Mouse (Mus musculus) 416B (cell line): Measurements from ENCODE around the gene Pnmal1.
"Not testable (repeated sequence)": the region's sequence is repeated elsewhere in the genome, so short reads cannot be mapped to it uniquely, and the experiment has no call there.

ENCODE experiments used
- DNase-seq: peaks from one replicate; pipeline ENCODE4 v3.0.0; 2011; ENCODE audit warnings: low read depth

The Pnmal1 gene

DNA sequence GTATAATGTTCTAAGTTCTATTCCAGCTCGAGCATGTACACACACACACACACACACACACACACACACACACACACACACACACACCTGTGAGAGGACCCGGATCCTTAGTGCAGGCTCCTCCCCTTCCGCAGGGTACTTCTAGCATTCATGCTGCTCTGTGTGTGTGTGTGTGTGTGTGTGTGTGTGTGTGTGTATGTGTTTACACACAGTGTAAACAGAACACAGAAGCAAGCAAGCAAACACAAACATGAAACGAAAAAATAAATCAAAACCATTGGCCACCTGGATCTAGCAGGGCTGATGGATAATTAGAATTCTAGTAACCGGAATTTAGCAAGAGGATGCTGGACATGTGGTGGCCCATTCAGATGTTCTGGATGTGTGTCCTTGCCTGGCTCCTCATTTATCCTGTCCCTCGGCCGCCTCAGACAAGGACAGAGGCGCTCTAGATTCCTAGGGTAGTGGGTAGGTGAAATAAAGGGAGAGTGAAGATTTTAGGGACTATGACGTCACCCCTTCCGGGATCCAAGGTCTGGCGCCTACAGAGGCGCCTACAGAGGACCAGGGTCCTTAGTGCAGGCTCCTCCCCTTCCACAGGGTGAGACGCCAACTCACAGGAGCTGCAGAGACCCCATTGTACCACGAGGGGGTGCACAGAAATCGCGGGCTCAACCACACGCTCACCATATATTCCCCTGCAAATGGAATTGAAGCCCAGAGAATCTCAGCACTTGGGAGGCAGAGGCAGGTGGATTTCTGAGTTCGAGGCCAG, 8.4 kb upstream of the Pnmal1 start:
- DNase-seq: peak; percentile 91

DNA sequence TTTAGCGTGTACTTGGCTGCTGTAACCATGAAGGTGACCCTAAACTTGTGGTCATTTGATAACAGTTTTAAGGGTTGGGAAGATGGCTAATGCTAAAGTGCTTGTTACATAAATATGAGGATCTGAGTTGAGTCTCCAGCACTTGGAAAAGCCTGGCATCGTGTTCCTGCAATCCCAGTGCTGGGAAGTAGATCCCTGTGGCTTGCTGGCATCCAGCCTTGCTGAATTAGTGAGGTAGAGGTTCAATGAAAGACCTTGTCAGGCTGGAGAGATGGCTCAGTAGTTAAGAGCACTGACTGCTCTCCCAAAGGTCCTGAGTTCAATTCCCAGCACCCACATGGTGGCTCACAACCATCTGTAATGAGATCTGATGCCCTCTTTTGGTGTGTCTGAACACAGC, 5.7 kb upstream of the Pnmal1 start:
- not testable (repeated sequence) for DNase-seq

DNA sequence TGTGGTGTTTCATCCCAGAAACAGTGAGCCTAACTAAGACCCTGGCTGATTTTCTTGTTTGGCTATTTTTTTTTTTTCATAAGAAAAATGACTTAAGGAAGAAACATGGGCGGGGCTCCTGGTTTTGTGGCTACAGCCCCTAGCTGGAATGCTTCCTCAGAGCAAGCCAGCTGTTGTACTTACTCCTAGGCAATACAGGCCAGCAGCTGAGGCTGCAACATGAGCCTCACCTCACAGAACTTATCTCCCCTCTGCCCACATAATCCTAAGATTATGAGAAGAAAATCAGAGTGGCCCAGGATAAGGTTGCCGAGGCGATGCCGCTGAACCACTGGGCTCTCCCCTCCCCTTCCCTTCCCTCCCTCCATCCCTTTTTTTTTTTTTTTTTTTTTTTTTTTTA, 3.8 kb upstream of the Pnmal1 start:
- peak; percentile 53 for DNase-seq

DNA sequence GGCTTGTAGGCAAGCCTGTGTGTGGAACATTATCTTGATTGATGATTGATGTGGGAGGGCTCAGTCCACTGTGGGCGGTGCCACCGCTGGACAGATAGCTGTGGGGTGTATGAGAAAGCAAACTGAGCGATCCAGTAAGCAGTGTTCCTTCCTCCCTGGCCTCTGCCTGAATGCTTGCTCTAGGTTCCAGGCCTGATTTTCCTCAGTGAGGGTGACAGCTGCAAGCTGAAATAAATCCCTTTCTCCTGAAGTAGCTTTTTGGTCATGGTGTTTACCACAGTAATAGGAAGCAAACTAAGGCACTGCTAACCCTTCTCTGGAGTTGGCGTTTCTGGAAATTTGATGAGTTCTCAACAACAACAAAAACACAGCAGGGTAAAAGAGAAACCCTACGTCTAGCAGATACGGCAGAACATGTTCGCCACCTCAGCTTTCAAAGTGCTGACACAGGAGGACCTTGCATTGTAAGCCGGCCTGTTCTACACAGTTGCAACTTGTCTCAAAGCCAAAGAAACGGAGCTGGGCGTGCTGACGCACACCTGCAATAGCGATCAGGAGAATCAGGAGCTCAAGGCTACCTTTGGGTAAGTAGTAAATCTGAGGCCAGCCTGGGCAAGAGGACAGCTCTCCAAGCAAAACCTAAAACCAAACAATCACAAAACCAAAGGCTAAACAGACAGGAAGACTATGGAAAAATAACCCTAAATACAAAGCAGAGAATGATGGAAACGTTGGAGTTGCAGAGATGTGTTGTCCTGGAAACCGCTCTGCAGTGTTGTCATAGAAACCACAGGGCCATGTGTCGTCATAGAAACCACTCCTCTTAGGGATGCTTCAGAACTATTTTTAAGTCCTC, 2.8 kb upstream of the Pnmal1 start:
- no peak for DNase-seq

DNA sequence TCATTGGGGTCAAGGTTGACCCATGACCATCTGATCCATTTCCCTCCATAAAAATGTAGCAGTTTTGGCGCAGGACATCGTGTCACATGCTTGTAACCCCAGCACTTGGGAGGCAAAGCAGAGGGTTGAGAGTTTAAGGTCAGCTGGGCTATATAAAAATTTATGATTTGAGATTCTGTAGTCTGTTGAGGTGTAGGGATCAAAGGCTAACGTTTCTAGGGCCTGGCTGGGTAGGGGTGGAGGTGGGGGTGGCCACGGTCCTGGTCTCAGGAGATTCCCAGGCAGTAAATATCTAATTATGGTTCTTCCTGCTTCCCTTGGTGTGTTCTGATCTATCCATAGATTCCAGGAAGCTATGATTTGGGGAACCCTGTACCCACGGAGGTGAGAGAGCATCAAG, 2.2 kb downstream of the Pnmal1 start:
- DNase-seq: no peak

DNA sequence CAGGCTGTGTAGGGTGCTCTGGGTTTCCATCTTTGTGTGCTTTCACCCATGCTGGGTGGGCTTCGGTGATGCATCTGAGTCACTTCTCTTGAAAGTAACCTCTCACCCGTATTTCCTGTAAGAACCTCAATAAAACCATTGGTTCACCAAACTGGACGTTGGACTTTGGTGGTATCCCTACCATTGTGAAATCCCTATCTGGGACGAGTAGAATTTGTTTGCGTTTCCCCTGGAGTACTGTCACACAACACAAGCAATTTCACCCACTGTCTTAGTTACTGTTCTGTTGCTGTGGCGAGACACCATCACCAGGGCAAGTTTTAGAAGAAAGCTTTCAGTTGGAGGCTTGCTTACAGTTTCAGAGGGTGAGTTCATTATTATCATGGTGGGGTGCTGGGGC, 8.9 kb downstream of the Pnmal1 start:
- no peak for DNase-seq

DNA sequence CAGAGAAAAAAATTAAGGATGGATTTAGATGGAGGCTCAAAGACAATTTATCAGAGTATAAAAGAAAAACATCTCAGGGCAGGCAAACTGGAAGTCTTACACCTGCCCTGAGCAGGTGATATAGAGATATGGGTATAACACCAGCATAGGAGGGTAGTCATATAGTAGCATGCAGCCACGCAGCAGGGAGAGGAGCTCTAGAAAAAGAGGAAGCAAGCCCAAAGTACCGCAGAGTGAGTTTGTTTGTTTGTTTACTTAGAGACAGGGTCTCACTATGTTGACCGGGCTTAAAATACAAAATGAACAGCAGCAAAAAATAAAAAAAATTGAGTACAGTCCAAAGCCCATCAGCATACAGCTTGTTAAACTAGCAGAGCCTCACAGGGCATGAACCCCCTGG, 11.7 kb downstream of the Pnmal1 start:
- DNase-seq: no peak

DNA sequence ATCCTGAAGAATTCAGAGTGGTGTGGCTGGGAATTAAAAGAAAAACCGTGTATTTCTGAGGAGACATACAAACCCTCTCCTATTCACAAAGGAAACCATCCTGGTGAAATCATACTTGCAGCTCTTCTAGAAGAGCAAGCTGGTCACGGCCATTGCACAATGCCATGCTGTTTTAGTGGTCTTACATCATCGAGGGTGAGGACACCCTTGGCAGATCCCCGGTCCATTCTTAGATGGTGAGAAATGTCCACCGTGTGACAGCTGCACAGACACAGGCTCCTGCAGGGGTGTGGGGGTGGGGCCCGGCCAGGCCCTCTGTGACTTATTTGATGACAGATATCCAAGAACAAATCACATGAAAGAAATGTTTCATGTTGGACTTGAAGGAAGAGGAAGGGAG, 14.5 kb downstream of the Pnmal1 start:
- DNase-seq: peak; percentile 89

DNA sequence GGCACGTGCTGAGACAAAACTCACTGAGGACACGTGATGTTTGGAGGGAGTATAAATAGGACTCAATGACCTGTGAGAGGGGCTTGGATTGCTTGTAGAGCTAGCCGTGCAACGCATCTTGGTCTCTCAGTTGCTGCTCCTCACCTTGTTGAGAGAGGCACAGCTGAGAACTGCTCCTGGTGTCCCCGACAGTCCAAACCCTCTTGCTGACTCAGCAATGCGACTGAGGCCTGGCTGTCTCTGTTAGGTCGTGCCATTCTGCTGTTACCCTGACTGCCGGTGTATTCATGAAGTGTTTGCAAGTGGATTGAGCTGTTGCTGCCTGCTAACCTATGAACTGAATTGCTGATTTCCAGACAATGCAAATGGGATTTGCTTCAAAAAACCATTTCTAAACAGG, 16.8 kb downstream of the Pnmal1 start:
- DNase-seq: no peak

DNA sequence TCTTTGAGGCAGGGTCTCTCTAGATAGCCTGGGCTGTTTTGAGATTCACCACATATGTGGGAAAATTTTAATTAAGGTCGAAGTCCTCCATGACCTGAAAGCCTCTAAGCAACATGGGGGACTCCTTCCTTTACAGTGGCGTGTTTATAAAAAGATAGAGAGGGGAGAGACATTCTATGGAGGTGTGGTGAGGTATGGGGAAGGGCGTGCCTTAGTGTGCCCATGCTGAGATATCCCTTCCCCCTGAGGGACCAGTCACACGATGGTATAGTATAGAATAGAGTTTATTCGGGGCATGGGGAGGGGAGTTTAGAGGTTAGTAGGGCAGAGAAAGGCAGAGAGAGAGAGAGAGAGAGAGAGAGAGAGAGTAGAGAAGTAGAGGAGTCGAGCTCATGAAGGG, 18.7 kb downstream of the Pnmal1 start:
- no peak for DNase-seq

DNA sequence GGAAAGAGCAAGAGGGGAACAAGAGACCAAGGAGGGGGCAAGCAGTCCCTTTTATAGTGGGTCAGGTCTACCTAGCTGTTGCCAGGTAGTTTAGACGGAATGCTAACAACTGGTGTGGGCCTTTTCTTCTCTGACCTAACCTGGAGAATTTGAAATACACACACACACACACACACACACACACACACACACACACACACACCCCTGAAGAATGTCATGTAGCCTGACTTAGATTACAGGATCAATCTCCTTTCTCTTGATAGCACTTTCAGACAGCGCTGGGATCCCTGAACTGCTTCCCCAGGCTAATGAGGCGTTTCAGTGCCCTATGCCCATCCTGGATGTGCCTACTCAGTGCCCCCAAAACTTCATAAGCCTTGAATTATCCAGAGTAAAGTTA, 19.1 kb downstream of the Pnmal1 start:
- DNase-seq: no peak

DNA sequence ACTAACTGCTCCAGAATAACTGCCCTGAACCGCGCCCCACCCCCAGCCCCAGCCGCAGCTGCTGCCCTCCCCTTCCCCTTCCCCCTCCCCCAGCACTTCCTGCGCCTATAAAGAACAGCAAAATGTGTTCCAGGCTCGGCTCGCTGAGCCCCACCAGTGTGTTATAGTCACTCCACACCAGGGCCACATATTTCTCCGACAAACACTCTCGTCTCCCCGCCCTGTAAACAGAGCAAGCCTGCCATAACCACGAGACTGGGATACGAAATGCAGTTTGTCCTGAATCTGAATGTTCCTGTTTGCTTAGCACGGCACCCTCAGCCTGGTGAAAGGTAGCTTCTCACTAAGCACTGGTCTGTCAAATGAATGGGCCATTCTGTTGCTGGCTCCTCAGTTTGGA, 20.9 kb downstream of the Pnmal1 start:
- peak; percentile 39 for DNase-seq

DNA sequence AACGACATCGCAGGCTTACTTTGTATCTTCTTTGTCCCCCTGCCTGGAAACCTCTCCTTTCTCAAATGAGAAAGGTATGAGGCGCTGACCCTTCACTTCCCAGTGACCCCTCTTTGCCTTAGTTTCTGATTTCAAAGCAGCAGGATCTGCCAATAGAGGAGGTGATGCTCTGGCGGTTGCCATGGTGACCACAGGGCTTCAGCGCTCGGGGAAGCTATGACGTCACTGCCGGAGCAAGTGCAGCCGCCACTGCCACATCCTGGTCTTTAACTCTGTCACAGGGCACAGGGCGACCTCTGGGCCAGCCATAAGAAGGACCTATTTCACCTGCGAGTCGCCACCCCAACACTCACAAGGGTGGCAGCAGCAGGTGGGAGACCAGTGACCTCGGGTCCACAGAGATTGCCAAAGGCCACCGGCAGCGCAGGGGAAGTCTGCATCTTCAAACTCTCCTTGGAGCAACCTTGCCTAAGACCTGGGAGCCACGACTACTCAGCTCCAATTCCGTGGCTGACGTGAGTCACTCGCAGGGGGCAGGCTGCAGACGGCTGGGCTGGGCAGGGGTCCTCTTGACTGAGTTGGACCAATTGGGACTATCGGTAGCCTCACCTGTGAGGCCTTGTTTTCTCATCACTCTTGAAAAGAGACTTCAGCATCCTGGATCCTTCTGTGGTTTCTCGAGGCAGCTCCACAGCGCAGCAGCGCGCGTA, 23.5 kb downstream of the Pnmal1 start, which contains the start of gene Gm42372:
Gene Gm42372 (plus strand): TSS at position 228 of the 710 bp plus-strand sequence.
- DNase-seq: peak; percentile 69

DNA sequence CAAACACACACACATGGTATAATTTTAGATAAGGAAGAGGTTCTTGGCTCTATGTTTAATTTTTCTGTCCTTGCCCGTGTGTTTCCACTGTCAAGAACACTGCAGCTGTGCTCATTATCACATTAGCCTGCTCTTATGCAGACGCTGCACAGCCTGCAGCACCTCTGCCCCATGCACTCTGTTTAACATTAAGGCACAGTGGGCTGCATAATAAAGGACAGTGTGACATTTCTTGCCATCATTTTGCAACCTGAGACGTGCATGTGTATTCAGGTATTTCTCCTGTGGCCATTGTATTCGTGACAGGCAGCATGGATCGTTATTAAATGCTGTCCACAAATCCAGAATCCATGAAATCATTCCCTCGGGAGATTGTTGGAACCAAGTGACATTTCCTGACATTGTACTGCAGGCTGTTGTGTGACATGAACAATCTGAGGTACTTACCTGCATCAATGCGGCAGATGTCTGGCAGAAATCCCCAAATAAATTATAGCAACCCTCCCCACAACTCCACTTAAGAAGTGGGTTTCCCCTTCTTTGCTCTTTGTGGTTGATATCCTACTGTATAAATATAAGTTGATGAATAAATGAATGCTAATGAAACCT, 28.2 kb downstream of the Pnmal1 start:
- no peak for DNase-seq

DNA sequence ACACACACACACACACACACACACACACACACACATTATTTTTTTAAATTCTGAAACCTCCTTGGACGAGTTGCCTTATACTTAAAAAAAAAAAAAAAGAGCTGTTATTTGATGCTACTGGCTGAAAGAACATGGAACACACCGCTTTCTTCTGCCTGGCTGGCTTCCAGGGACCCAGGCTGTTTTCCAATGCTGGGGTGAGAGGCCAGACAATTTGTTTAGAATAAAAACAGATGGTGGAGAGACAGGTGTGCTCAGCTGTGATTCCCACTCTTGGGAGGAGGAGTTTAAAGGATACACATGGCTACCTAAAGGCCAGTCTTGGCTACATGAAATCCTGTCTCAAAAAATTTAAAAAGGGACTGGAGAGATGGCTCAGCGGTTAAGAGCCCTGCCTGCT, 28.9 kb downstream of the Pnmal1 start:
- DNase-seq: no peak

DNA sequence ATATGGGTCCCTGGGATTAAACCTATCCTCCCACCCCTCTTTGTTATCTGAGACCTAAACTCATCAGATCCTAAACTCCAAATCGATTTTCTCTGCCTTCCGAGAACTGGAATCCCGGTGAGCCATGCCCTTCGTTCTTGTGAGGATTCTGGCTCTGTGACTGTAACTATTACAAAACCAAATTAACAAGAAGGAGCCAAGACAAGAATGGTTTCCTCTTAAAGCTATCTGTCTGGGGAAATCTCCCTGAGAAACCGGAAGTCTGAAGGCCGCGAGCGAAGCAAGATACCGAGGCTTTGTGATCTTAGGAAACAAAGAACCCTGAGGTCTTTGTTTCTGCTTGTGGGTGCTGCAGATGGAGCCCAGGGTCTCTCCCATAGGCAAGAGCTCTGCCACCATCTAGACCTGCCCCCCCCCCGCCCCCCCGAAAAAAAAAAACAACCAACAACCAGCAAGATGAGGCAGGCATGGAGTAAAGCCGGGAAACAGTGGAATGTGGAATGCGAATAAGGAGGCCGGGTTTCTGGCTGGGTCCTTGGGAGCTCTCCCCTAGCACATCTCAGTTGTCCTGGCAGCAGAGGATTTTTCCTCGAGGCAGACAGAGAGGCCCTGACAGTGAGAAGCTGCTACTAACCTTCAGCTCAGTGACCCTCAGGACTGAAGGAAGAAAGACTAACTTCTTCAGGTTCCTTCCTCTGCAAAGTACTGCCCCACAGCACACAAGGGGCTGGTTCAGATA, 30.7 kb downstream of the Pnmal1 start:
- DNase-seq: peak; percentile 78

DNA sequence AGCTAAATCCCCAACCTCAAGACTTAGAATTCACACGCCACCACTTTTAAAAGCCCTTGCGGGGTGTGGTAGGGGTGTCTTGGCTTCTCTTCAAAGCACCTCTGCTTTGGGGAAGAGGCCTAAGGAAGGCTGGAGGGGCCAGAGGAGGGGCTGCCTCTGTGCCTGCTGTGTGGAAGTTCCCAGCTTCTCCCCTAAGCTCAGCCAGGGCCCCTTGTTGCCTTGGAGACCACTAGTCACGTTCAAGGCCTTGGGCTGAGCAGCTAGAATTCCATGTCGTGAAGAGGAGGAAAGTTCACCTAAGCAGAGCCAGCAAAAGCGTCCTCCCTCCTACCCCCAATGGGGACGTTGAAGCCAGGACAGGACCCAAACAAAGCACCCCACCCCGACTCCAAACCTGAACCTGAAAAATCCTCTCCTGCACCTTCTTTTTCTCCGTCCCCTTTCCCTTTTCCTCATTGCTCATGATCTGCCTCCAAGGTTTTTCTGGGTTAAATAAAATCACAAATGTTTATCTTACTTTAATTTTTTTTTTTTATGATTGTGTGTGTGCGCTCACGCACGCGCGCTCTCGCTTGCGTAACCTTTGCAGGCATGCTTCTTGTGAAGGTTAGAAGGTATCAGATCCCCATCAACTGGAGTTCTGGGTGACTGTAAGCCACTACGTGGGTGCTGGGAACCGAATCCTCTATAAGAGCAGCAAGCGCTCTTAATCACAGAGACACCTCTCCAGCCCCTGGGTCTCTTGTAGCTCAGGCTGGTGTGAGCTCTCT, 32.4 kb downstream of the Pnmal1 start:
- DNase-seq: no peak

DNA sequence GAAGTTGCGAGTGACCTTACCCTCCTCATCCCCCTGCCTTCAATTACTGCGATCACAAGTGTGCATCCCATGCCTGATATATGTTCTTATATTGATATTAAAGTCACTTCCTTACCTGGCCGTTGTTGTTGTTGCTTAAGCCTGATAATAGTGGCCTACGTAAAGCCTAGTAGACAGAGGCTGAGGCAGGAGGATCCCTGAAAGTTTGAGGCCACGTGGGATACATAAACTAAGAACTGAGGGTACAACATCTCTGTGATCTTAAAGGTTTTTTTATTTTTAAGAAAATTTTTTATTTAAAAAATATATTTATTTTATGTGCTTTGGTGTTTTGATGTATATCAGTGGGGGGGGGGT, 33.0 kb downstream of the Pnmal1 start, which contains the start of gene Ccdc8:
Gene Ccdc8 (plus strand): TSS at position 258 of the 357 bp plus-strand sequence.
- DNase-seq: no peak

DNA sequence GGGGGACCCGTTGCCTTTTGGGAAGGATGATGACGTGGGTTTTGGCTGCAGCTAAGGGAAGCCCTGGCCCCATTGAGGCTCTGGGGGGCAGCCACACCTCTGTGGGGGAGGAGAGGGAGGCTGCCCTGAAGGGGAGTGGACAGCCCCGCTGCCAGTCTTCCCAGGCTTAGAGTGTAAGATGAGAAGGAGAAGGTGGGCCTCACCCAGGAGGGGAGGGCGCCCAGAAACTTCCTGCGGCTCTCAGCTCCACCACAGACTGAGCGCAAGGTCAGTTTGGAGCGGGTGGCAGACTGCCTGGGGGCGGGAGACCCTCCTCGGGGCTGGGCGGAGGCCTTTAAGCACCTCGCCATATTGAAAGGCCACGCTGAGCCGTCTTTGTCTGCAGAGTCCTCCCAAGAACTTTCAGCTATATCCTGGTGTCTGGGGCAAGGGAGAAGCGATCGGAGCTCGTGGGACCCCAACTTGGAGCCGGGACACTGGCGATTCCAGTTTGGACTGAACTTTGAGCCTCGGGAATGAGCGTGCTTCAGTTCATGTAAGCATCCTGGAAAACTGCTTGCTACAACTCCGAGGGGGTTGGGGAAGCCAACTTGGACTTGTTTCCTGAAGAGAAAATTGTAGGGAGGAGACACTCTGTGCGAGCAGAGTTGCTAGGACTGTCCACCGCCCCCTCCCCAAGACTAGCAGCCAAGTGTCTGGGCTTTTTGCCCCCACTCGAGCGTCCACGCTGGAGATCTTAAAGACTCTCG, 34.3 kb downstream of the Pnmal1 start:
- peak; percentile 94 for DNase-seq

DNA sequence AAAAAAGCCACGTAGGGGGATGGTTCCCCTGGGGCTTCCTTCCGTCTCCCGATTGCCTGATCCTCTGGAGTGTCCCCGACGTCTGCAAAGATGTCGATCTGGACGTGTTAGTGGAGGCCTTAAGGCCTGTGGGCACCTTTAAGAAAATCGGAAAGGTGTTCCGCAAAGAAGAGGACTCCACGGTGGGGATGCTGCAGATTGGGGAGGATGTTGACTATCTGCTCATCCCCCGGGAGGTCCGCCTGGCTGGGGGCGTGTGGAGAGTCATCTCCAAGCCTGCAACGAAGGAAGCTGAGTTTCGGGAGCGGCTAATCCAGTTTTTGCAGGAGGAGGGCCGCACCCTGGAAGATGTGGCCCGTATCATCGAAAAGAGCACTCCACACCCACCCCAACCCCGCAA, 34.9 kb downstream of the Pnmal1 start:
- no peak for DNase-seq
